Mouse (Mus musculus) midbrain, embryonic 11.5 days (tissue): ENCODE measurements at regions not wholly inside any gene's neighbourhood (a gene's known extent, or its start where the extent isn't known, plus 50 kb on each side); places are given as distances from the start of the nearest gene placed in this dataset.
A peak's percentile ranks its signal among the peaks of the same experiment; 100 is the strongest.

ENCODE experiments used
- ATAC-seq: fragments of 200-750 bp; cut with Nextera tagmentation; 2 replicates; pipeline ENCODE4 v1.8.0; 2017; ENCODE audit warnings: moderate TSS enrichment, moderate library complexity; ENCODE audit not compliant: low FRiP score
- DNase-seq: peaks from one replicate; pipeline ENCODE4 v3.0.0; 2015; ENCODE audit warnings: low spot score; ENCODE audit errors: missing footprints
- H3K27ac ChIP-seq: fragments of 300-500 bp; sonication (generic); 2 replicates; pipeline ENCODE4 v1.5.1; 2014; ENCODE audit warnings: low read depth, low read length
- H3K27me3 ChIP-seq: fragments of 300-500 bp; sonication (generic); 2 replicates; pipeline ENCODE4 v1.6.1; 2014; ENCODE audit warnings: mild to moderate bottlenecking, low read length, moderate library complexity, mixed read lengths; ENCODE audit not compliant: control insufficient read depth, insufficient read depth
- H3K36me3 ChIP-seq: fragments of 300-500 bp; sonication (generic); 2 replicates; pipeline ENCODE4 v1.6.1; 2014; ENCODE audit warnings: mild to moderate bottlenecking, low read length, moderate library complexity, mixed read lengths; ENCODE audit not compliant: control insufficient read depth, insufficient read depth
- H3K4me1 ChIP-seq: fragments of 300-500 bp; sonication (generic); 2 replicates; pipeline ENCODE4 v1.6.1; 2014; ENCODE audit warnings: low read length; ENCODE audit not compliant: control insufficient read depth, insufficient read depth
- H3K4me2 ChIP-seq: fragments of 300-500 bp; sonication (generic); 2 replicates; pipeline ENCODE4 v1.6.1; 2014; ENCODE audit warnings: mild to moderate bottlenecking, moderate library complexity
- H3K4me3 ChIP-seq: fragments of 300-500 bp; sonication (generic); 2 replicates; pipeline ENCODE4 v1.5.1; 2014; ENCODE audit warnings: low read depth, low read length
- H3K9ac ChIP-seq: fragments of 300-500 bp; sonication (generic); 2 replicates; pipeline ENCODE4 v1.6.1; 2014; ENCODE audit warnings: low read length
- H3K9me3 ChIP-seq: fragments of 300-500 bp; sonication (generic); 2 replicates; pipeline ENCODE4 v1.6.1; 2016; ENCODE audit warnings: low read length; ENCODE audit not compliant: control insufficient read depth
- WGBS: fragments of 180-500 bp; shearing (Covaris S2); extraction: QIAGEN DNeasy Blood & Tissue Kit; methylation state at CpG from one replicate; pipeline ENCODE4 v1.1.7; 2014; 5-methylcytosine and 5-hydroxymethylcytosine counted together

DNA sequence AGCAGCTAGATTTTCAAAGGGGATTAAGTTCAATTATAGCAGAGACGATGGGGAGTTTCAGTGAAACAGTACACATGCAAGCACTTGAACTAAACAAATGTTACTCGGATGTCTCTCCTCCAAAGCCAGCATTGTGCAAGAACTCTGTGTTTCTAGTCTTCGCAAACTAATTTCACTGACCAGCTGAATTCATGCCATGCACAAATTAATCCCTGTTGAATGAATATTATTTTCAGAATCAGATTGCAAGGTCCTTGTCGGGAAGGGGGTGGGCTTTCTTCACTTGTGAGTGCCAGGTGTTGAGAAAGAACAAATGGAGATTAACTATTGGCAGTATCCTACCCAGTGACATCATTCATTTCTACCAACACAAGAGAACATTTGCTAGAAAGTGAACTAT, 514.6 kb upstream of the Nr5a2 start:
- Histone ChIP-seq H3K4me1 (no peaks in the 10 kb centered on the region), H3K27me3 (no peaks in the 10 kb centered on the region), H3K9ac (no peak overlapping the region), H3K27ac (no peak overlapping the region), H3K36me3 (no peaks in the 10 kb centered on the region), H3K4me2 (no peak overlapping the region), H3K4me3 (no peak overlapping the region), H3K9me3 (no peaks in the 10 kb centered on the region)
- DNase-seq (no peak), ATAC-seq (no peak)
- WGBS = 77% methylated on average over 4 of the region's 4 CpGs

DNA sequence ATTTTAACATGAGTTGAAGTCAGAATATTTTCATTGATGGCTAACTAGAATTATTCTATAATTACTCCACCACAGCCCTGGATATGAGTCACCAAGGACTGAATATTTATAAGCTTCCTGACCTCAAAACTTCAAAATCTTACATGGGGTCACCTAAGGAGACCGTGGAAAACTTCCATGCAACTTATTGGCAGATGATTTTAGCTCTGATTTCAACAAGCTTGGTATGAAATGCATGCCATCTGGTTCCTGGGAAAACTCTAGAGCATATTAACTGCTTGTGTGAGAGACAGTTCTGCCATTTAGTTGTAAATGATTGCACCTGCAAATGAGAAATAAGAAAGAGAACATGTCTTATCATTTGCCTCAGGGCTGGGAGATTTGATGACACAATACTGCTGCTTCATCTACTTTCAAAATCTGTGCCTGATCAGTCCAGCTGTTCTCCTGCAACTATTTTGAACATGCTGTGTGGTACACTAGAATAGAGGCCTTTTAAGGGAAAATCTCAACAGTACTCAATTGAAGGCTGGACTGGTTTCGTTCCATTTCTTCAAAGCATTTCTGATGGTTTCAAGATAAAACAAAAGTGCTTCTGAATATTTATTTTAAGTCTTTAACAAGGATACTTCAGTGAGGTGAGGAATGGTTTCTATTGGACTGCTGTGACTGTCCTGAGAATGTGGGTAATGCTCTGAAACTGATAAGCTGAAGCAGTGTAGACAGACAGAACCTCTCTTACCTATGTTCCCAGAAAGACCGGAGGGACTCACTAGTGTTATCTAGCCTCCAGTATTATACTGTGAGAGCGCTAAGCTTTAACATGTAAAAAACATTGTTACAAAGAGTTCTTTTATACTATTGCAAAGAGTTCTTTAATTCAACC, 513.8 kb upstream of the Nr5a2 start:
- DNase-seq (no peak), ATAC-seq (no peak)
- H3K4me2 ChIP-seq = no peak overlapping the region
- H3K27ac ChIP-seq = no peak overlapping the region
- no peaks in the 10 kb centered on the region for H3K36me3 ChIP-seq
- no peaks in the 10 kb centered on the region for H3K27me3 ChIP-seq
- no peak overlapping the region for H3K9ac ChIP-seq
- H3K9me3 ChIP-seq = no peaks in the 10 kb centered on the region
- H3K4me1 ChIP-seq = no peaks in the 10 kb centered on the region
- no peak overlapping the region for H3K4me3 ChIP-seq
- WGBS = 90% methylated on average over 4 of the region's 4 CpGs

DNA sequence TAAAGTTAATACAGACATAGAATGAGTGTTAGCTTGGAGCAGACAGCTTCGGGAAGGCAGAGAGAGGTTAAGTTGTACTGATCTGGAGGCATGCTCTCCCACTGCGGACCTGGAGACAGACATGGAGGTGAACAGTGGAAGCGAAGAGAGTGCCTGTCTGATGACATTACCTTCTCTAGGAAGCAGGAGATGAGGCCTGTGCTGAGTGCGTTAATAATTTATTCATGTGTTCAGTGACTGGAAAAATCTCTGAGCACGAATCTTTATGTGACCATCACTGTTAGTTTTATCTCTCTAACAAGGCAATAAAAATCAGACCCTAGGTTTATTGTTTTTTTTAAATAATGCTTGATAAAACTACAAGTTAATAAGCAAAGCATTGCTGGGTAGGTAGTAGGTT, 504.7 kb upstream of the Nr5a2 start:
- ATAC-seq (no peak), DNase-seq (peak; percentile 39)
- H3K4me2 ChIP-seq = no peak overlapping the region
- no peaks in the 10 kb centered on the region for H3K36me3 ChIP-seq
- no peaks in the 10 kb centered on the region for H3K9me3 ChIP-seq
- WGBS = 81% methylated on average over 5 of the region's 5 CpGs
- H3K4me3 ChIP-seq = no peak overlapping the region
- H3K27ac ChIP-seq = no peak overlapping the region
- no peaks in the 10 kb centered on the region for H3K4me1 ChIP-seq
- H3K9ac ChIP-seq = no peak overlapping the region
- H3K27me3 ChIP-seq = no peaks in the 10 kb centered on the region

GRCm38 (mm10) chr1:137461189-137461588, 500.9 kb upstream of the Nr5a2 start:
- DNase-seq = peak; percentile 57
- ATAC-seq = 0 out of 2 replicates have a peak, but pooled peaks have one; percentile 42
- Histone ChIP-seq H3K36me3 (no peaks in the 10 kb centered on the region), H3K4me1 (no peaks in the 10 kb centered on the region), H3K9ac (no peak overlapping the region), H3K4me3 (no peak overlapping the region), H3K4me2 (no peak overlapping the region), H3K27ac (no peak overlapping the region), H3K9me3 (no peaks in the 10 kb centered on the region), H3K27me3 (no peaks in the 10 kb centered on the region)
- WGBS = 72% methylated on average over 1 of the region's 1 CpGs

GRCm38 (mm10) chr1:137453446-137454208, 493.4 kb upstream of the Nr5a2 start:
- ATAC-seq (peak; percentile 79), DNase-seq (peak; percentile 85)
- Histone ChIP-seq H3K36me3 (no peaks in the 10 kb centered on the region), H3K9ac (no peak overlapping the region), H3K4me1 (peaks cover 6% of the 10 kb centered on the region; the same call in 1 of the 2 replicates), H3K27me3 (no peaks in the 10 kb centered on the region), H3K27ac (no peak overlapping the region), H3K4me2 (no peak overlapping the region), H3K4me3 (no peak overlapping the region), H3K9me3 (no peaks in the 10 kb centered on the region)
- 57% methylated on average over 7 of the region's 7 CpGs for WGBS

DNA sequence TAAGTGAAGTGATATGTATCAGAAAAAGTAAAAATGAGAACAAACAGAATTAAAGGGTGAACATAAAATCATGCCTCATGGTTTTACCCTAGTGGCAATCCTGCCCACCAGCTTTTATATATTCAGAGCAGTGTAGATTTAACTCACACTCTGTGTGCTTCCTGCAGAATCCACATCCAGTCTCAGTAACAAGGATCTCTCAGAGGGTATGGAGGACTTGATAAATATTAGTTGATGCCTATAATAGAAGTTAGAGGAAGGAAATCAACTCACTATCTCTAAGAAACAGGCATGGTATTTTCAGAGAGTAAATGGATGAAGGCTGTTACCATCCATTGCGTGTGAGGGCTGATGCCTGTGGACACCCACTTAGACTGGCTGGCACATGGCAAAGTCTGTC, 492.5 kb upstream of the Nr5a2 start:
- no peaks in the 10 kb centered on the region for H3K9me3 ChIP-seq
- no peak overlapping the region for H3K9ac ChIP-seq
- ATAC-seq = no peak
- peak; percentile 28 for DNase-seq
- H3K4me2 ChIP-seq = no peak overlapping the region
- H3K27me3 ChIP-seq = no peaks in the 10 kb centered on the region
- H3K4me3 ChIP-seq = no peak overlapping the region
- WGBS = 82% methylated on average over 1 of the region's 1 CpGs
- H3K36me3 ChIP-seq = no peaks in the 10 kb centered on the region
- no peak overlapping the region for H3K27ac ChIP-seq
- H3K4me1 ChIP-seq = peaks cover 6% of the 10 kb centered on the region; the same call in 1 of the 2 replicates

GRCm38 (mm10) chr1:137446497-137446896, 486.2 kb upstream of the Nr5a2 start:
- Histone ChIP-seq H3K4me3 (no peak overlapping the region), H3K36me3 (no peaks in the 10 kb centered on the region), H3K9ac (no peak overlapping the region), H3K27me3 (no peaks in the 10 kb centered on the region), H3K27ac (no peak overlapping the region), H3K4me1 (no peaks in the 10 kb centered on the region), H3K4me2 (no peak overlapping the region), H3K9me3 (no peaks in the 10 kb centered on the region)
- 62% methylated on average over 3 of the region's 3 CpGs for WGBS
- ATAC-seq = no peak
- DNase-seq = peak; percentile 51

GRCm38 (mm10) chr1:137428110-137428509, 467.9 kb upstream of the Nr5a2 start:
- H3K36me3 ChIP-seq = no peaks in the 10 kb centered on the region
- ATAC-seq (no peak), DNase-seq (no peak)
- H3K9me3 ChIP-seq = no peaks in the 10 kb centered on the region
- no peak overlapping the region for H3K27ac ChIP-seq
- H3K4me1 ChIP-seq = no peaks in the 10 kb centered on the region
- H3K4me2 ChIP-seq = no peak overlapping the region
- 92% methylated on average over 1 of the region's 1 CpGs for WGBS
- H3K9ac ChIP-seq = no peak overlapping the region
- H3K27me3 ChIP-seq = no peaks in the 10 kb centered on the region
- no peak overlapping the region for H3K4me3 ChIP-seq

GRCm38 (mm10) chr1:137418388-137418787, 458.1 kb upstream of the Nr5a2 start:
- no peaks in the 10 kb centered on the region for H3K27me3 ChIP-seq
- no peak overlapping the region for H3K4me2 ChIP-seq
- no peak overlapping the region for H3K4me3 ChIP-seq
- H3K36me3 ChIP-seq = no peaks in the 10 kb centered on the region
- DNase-seq (peak; percentile 31), ATAC-seq (no peak)
- H3K27ac ChIP-seq = no peak overlapping the region
- no peaks in the 10 kb centered on the region for H3K4me1 ChIP-seq
- no peak overlapping the region for H3K9ac ChIP-seq
- H3K9me3 ChIP-seq = no peaks in the 10 kb centered on the region
- 86% methylated on average over 3 of the region's 3 CpGs for WGBS
